Mouse (Mus musculus): ENCODE data around the gene Ubap2l.

- TF ChIP-seq CTCF (IDR thresholded peaks at IDR 0.05; ENCODE audit: low read depth) (peak; percentile 74), EP300 (IDR thresholded peaks at IDR 0.05; ENCODE audit: low read depth) (no peak)
These were observed 88.3 kb downstream of the Ubap2l start for GRCm38 (mm10) chr3:89963926-89964739.
